Mouse (Mus musculus): ENCODE results near the gene Bmp8b.

GRCm38 (mm10) chr4:123110751-123111150 lies 5.8 kb downstream of the Bmp8b start:
- TF ChIP-seq CHD2 (IDR thresholded peaks at IDR 0.05; ENCODE audit: low read depth, low read length), result no peak
- TF ChIP-seq ZNF384 (IDR thresholded peaks at IDR 0.05; ENCODE audit: low read depth, low read length), result no peak

Measured in ES-E14 (cell line).